Mouse (Mus musculus) right cerebral cortex, postnatal 10 days (tissue): ENCODE measurements around the gene Nop58.
"Not testable (repeated sequence)": the region's sequence is repeated elsewhere in the genome, so short reads cannot be mapped to it uniquely, and the experiment has no call there.

Experiments used
- DNase-seq, 2 experiments: peaks; one replicate each; pipeline ENCODE4 v3.0.0; 2021; ENCODE audit warnings: low spot score in 2 of 2

Nop58 gene

GRCm38 (mm10) chr1:59719900-59720299 is 35.1 kb downstream of the Nop58 start:
- DNase-seq: no peak

GRCm38 (mm10) chr1:59725661-59726060 is 40.9 kb downstream of the Nop58 start:
- DNase-seq: peak; percentile 36 to 40

DNA sequence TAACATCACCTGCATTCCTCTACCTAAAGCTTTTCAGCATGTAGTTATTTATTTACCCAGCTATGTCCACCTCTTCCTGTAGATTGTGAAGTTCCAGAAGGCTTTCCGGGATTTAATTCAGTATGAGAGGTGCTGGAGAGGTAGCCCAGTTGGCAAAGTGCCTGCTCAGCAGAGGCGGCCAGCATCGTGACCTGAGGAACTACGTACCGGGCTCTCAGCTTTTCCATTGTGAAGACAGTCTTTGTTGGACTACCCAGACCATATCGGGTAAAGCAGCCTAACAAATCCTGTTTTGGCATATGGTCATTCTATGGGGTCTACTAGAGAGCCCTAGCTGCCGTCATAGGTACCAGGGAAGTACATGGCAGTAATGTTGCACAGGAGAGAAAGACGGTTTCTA is 45.3 kb downstream of the Nop58 start:
- no peak for DNase-seq

DNA sequence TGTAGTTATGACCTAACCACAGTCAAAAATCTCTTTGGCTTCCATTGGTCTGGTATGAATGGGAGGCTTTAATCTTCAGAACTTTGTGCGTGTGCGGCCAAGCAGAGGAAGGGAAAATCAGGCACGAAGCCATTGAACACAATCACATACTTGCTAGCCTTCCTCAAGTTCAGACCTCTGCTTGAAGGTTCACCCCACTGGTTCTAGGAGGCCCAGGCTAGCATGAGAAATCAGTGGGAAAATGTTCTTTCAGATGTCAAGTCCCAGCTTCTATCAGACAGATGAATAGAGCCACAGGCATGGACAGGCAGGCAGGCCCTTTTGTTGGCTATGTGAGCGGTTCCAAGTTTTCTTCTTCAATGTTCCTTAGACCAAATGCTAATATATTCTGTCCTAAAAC is 46.0 kb downstream of the Nop58 start:
- no peak for DNase-seq

GRCm38 (mm10) chr1:59734076-59734475 is 49.3 kb downstream of the Nop58 start:
- peak; percentile 43 to 56 for DNase-seq

DNA sequence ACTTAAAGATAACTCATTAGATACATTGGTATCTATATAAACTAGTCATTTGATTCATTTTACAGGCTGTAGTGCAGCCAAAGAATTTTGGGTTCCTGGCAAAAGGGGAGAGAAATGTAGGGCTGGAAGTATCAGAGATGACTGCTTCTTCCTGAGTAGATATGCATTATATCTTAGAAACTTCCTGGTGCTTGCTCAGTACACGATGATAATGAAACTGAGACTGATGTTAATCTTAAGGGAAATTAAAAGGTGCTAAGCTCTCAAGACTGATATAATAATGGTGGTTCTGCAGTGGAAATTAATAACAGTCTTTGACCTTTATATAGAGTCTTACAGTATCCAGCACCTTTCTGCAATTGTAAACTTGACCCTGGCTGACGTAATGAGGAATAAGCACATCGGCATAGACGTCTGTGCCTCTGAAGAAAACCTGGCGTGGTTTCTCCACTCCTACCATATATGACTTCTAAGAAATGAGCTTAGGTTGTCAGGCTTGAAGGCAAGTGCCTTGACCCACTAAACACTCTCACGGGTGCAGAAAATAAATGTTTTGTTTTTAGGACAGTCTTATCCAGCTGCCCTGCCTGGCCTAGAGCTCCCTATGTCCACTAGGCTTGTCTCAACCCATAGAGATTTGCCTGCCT is 54.1 kb downstream of the Nop58 start:
- DNase-seq: no peak

- DNase-seq: no peak
These were observed 55.0 kb downstream of the Nop58 start for GRCm38 (mm10) chr1:59739577-59740354.

- no peak for DNase-seq
These were observed 64.3 kb downstream of the Nop58 start for GRCm38 (mm10) chr1:59749047-59749446.

DNA sequence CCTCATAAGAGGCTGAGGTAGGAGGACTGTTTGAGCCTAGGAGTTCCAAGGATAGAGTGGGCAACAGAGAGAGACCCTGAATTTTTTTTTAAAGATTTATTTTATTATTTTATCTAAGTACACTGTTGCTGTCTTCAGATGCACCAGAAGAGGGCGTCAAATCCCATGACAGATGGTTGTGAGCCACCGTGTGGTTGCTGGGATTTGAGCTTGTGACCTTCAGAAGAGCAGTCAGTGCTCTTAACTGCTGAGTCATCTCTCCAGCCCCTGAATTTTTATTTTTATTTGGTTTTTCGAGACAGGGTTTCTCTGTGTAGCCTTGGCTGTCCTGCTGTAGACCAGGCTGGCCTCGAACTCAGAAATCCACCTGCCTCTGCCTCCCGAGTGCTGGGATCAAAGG is 65.0 kb downstream of the Nop58 start:
- DNase-seq: not testable (repeated sequence)

GRCm38 (mm10) chr1:59755298-59755697 is 70.5 kb downstream of the Nop58 start:
- DNase-seq: no peak

DNA sequence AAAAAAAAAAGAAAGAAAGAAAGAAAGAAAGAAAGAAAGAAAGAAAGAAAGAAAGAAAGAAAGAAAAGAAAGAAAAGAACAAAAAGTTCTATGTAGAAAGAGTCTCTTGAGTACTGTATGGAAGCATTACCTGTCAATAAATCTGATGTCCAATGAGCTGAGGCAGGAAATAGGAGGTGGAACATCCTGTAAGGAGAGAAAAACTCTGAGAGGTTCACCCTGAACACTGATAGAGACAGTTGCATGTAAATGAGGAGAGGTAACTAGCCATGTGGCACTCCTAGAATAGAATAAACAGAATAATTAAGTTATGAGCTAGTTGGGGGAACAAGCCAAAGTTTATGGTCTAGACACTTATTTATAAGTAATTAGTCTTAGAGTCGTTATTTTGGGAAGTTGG is 73.6 kb downstream of the Nop58 start:
- no peak for DNase-seq

GRCm38 (mm10) chr1:59762208-59762607 is 77.4 kb downstream of the Nop58 start:
- DNase-seq: peak; percentile 49 to 67

DNA sequence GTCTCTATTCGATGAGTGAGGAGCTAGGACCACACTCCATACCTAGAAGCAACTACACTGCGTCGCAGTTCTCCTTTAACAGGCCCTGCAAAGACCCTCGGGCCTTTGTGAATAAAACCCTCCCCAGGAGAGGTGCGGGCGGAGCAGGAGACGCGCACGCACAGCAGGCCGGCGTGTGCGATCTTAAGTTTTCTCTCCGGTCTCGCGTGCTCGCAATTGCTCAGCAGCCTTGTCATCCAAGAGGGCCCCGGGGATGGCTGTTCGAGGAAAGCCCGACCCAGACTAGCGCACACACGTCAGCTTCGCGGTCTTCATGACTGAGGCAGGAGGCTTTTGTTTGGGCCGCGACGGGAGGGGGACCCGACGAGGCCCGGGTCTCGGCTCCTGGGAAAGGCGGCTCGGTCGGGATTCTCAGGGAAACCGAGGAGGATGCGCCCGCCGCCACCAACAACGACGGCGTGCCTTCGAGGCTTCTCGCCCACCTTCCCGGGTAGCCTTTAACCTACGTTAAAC is 77.9 kb downstream of the Nop58 start:
- DNase-seq: peak; percentile 82 to 83

GRCm38 (mm10) chr1:59763164-59763768 is 78.5 kb downstream of the Nop58 start, which contains the start of gene Bmpr2:
TSS of gene Bmpr2 (plus strand) at chr1:59763400.
- peak; percentile 89 to 91 for DNase-seq

- DNase-seq: peak in 1 of 2 experiments; percentile 70
These were observed 79.0 kb downstream of the Nop58 start for GRCm38 (mm10) chr1:59763781-59764251.

- DNase-seq: peak; percentile 56 to 59
These were observed 79.7 kb downstream of the Nop58 start for GRCm38 (mm10) chr1:59764407-59764971.

- DNase-seq: no peak
These were observed 80.5 kb downstream of the Nop58 start for GRCm38 (mm10) chr1:59765279-59765678.

DNA sequence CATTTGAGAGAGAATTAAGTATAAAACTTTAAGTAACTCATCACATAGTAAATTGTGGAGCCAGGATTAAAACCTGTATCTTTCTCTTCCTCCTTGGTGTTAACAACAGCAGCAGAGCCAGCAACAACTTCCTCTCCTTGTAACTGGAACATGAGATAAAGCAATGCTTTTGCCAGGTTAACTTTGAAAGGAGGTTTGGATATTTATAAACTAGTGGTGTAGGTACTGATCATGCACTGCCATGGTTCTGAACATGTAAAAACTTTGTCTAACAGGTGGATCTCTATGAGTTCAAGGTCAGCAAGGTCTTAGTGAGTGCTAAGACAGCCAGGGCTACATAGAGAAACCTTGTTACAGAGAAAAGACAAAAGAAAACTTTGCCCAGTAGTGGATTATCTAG is 81.9 kb downstream of the Nop58 start:
- no peak for DNase-seq
